Mouse (Mus musculus) stomach, embryonic 14.5 days (tissue): ENCODE measurements around the gene Grap2. TPM values are rescaled to one million over a fixed set of nuclear protein-coding genes. Genes with fewer than 3 reads are reported as not detected.

ENCODE experiments used
- ATAC-seq: fragments of 200-750 bp; cut with Nextera tagmentation; 2 replicates; pipeline ENCODE4 v1.8.0; 2017; ENCODE audit warnings: low read depth, moderate TSS enrichment; ENCODE audit not compliant: insufficient number of reproducible peaks, insufficient read depth, low FRiP score
- H3K27ac ChIP-seq: fragments of 300-500 bp; sonication (generic); 2 replicates; pipeline ENCODE4 v1.5.1; 2014; ENCODE audit warnings: mild to moderate bottlenecking, low read length, moderate library complexity, mixed read lengths
- H3K27me3 ChIP-seq: fragments of 300-500 bp; sonication (generic); 2 replicates; pipeline ENCODE4 v1.6.1; 2014; ENCODE audit warnings: low read length, control low read depth, mixed read lengths; ENCODE audit not compliant: control insufficient read depth, insufficient read depth
- H3K36me3 ChIP-seq: fragments of 300-500 bp; sonication (generic); 2 replicates; pipeline ENCODE4 v1.6.1; 2014; ENCODE audit warnings: mild to moderate bottlenecking, control low read depth, low read length, moderate library complexity, mixed read lengths; ENCODE audit not compliant: control insufficient read depth, insufficient read depth
- H3K4me1 ChIP-seq: fragments of 300-500 bp; sonication (generic); 2 replicates; pipeline ENCODE4 v1.6.1; 2014; ENCODE audit warnings: low read length, control low read depth, mixed read lengths; ENCODE audit not compliant: control insufficient read depth, insufficient read depth
- H3K4me2 ChIP-seq: fragments of 300-500 bp; sonication (generic); replicated peaks from 2 replicates; pipeline ENCODE4 v1.6.1; 2014; ENCODE audit warnings: low read depth, low read length, control low read depth
- H3K4me3 ChIP-seq: fragments of 300-500 bp; sonication (generic); 2 replicates; pipeline ENCODE4 v1.5.1; 2014; ENCODE audit warnings: low read depth, low read length, control low read depth
- H3K9ac ChIP-seq: fragments of 300-500 bp; sonication (generic); replicated peaks from 2 replicates; pipeline ENCODE4 v1.6.1; 2014; ENCODE audit warnings: low read depth, mild to moderate bottlenecking, control low read depth, low read length, moderate library complexity, mixed read lengths
- H3K9me3 ChIP-seq: fragments of 300-500 bp; sonication (generic); 2 replicates; pipeline ENCODE4 v1.6.1; 2016; ENCODE audit warnings: low read depth, low read length, control low read depth; ENCODE audit not compliant: control insufficient read depth
- WGBS: fragments of 180-500 bp; shearing (Covaris S2); extraction: QIAGEN DNeasy Blood & Tissue Kit; methylation state at CpG from one replicate; pipeline ENCODE4 v1.1.7; 2014; 5-methylcytosine and 5-hydroxymethylcytosine counted together
- polyA plus RNA-seq: library from polyadenylated mRNA; unstranded; fragments of >200 nt; fragmentation: Nextera tagmentation; extraction: Ambion mirVana; gene quantifications from 2 replicates; pipeline ENCODE4 v1.2.1, GENCODE M21; 2014

Gene Grap2
- polyA plus RNA-seq, 1 experiment from 2014 or later, result 0.97 TPM

DNA sequence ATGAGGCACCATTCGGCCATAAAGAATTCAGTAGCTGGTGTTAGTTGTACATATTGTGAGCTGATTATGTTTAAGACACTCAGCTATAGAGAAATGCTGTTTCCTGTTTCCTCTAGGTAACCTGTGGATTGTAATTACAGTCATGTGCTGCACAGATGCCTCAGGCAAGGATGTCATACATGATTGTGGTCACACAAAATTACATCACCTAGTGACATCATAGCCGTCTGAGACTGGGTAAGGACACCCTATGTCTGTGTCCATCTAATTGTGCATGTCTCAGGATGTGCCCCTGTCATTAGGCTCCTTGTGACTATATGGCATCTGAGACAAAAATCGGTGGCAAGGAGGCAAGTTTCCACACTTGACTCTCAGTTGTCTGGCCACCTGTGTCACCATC is 9.9 kb upstream of the Grap2 start:
- Histone ChIP-seq H3K9me3 (no peaks in the 10 kb centered on the region), H3K4me1 (0 out of 2 replicates have a peak, but pooled peaks cover 2% of the 10 kb centered on the region), H3K27ac (no peak overlapping the region), H3K4me2 (no peak overlapping the region), H3K27me3 (no peaks in the 10 kb centered on the region), H3K9ac (no peak overlapping the region), H3K36me3 (no peaks in the 10 kb centered on the region), H3K4me3 (no peak overlapping the region)
- 73% methylated on average over 3 of the region's 3 CpGs for WGBS
- no peak for ATAC-seq

DNA sequence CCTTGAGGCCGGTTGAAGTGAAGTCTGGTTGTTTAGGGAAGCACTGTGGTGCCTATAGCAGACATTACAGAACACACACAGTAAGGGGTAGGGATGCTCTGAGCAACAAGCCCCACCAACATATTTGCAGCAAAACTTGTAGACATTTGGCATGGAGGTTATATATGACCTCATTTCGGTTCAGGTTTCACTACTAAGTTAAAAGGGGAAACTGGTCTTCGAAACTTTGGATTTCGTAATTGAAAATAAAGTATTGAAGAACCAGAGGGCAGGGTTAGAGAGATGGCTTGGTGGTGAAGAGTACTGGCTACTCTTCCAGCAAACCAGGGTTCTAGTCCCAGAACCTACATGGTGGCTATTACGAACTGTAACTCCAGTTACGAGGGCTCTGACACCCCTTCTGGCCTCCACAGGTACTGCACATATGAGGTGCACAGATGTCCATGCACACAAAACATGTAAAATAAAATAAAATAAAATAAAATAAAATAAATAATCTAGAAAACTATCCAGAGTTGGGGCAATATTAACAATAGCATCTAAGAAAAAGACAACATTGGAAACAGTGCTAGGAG is 8.7 kb upstream of the Grap2 start:
- Histone ChIP-seq H3K27me3 (no peaks in the 10 kb centered on the region), H3K27ac (no peak overlapping the region), H3K4me2 (no peak overlapping the region), H3K4me3 (no peak overlapping the region), H3K4me1 (0 out of 2 replicates have a peak, but pooled peaks cover 2% of the 10 kb centered on the region), H3K9ac (no peak overlapping the region), H3K36me3 (no peaks in the 10 kb centered on the region), H3K9me3 (no peaks in the 10 kb centered on the region)
- ATAC-seq, result no peak
- 87% methylated on average over 6 of the region's 6 CpGs for WGBS

DNA sequence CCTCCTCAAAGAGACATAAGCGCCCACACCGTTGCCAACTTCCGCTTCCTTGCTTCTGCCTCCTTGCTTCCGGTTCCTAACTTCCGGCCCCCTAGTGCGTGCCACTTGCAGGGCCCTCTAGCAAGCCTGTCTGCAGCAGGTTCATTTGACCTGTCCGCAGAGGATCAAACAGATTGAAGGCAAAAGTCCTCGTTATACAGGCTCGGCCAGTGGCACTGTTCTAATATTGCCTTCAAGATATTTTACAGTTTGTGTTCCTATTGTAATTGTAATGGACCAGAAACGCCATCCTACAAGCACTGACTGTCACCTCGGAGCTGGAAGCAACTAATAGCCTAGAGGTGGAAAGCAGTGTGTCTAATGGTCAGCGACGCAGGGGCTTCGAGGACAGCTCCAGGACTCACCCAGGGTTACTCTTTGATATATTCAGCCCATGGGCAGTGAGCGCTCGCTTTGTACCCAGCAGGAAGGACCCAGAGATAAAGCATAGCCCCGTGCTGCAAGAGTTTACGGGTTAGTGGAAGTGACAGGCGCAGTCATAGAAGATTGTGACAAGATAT is 7.2 kb upstream of the Grap2 start, which contains the start of gene Enthd1:
Gene Enthd1 (minus strand): TSS at position 51 of the 560 bp plus-strand sequence.
- no peak within 1 kb of the TSS for H3K9ac ChIP-seq
- WGBS, result 87% methylated on average over 19 of the region's 19 CpGs

DNA sequence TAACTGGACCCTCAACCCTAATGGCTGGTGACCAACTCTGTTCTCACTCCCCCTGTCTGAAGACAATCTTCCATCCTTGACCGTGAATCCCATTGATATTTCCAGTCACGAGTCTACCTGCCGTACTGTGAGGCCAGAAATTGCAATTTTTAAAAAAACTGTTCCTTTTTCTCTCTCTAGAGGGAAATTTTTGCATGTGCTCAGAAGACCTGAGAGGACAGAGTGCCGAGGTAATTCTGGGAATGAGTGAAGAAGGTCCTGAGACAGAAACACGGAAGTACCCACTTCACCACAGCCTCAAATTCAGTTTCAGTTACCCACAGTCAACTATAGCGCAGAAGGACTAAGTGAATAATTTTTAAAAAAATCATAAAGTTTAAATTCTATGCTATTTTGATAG is 5.7 kb upstream of the Grap2 start:
- Histone ChIP-seq H3K9me3 (no peaks in the 10 kb centered on the region), H3K27ac (no peak overlapping the region), H3K9ac (no peak overlapping the region), H3K4me3 (no peak overlapping the region), H3K4me1 (no peaks in the 10 kb centered on the region), H3K4me2 (no peak overlapping the region), H3K36me3 (no peaks in the 10 kb centered on the region), H3K27me3 (no peaks in the 10 kb centered on the region)
- WGBS, result 94% methylated on average over 6 of the region's 6 CpGs
- no peak for ATAC-seq

More for the DNA sequence above, 7.2 kb upstream of the Grap2 start, which contains the start of gene Enthd1:
- no peak within 1 kb of the TSS for H3K4me2 ChIP-seq
- H3K9me3 ChIP-seq, result no peaks in the 10 kb centered on the region
- no peak within 1 kb of the TSS for H3K27ac ChIP-seq
- H3K36me3 ChIP-seq, result no peaks in the 10 kb centered on the region
- no peak for ATAC-seq
- H3K27me3 ChIP-seq, result no peaks in the 10 kb centered on the region
- no peak within 1 kb of the TSS for H3K4me3 ChIP-seq
- 0 out of 2 replicates have a peak, but pooled peaks cover 2% of the 10 kb centered on the region for H3K4me1 ChIP-seq

DNA sequence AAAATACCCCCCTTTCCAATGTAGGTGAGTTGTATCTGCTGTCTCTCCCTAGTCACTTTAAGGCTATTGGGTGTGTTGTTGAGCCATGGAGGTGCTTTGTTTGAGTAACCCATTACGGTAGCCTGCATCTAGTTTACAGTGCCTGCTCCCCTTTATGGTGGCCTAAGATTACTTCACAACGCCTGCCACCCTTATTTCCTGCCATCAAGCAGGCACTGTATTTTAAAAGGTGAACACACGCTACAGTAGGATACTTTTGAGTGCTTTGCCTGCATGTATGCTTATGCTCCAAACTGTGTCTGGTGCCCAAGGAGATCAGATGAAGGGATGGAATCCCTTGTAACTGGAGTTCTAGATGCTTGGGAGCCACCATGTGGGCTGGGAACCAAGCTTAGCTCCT is 5.3 kb upstream of the Grap2 start:
- H3K4me1 ChIP-seq, result no peaks in the 10 kb centered on the region
- H3K36me3 ChIP-seq, result no peaks in the 10 kb centered on the region
- H3K27me3 ChIP-seq, result no peaks in the 10 kb centered on the region
- WGBS, result 81% methylated on average over 3 of the region's 3 CpGs
- no peak overlapping the region for H3K4me3 ChIP-seq
- H3K4me2 ChIP-seq, result no peak overlapping the region
- no peak overlapping the region for H3K27ac ChIP-seq
- no peaks in the 10 kb centered on the region for H3K9me3 ChIP-seq
- no peak for ATAC-seq
- no peak overlapping the region for H3K9ac ChIP-seq

DNA sequence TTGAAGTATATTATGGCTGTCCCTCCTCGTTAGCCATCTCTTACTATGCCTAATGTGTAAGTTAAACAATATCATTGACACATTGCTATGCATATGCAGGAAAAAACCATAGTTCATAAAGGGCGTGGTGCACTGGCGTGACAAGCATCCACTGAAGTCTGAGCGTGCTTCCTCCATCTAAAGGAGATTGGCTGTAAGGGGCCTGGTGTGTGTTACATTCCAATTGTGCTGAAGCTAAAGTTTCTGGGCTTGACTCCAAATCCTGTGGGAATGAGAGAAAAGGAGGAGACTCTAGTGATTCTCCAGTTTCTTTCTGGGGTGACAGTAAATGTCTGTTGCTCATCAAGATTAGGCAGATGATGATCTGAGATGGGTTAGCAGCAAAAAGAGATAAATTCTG is 4.7 kb upstream of the Grap2 start:
- no peaks in the 10 kb centered on the region for H3K36me3 ChIP-seq
- no peak for ATAC-seq
- 41% methylated on average over 4 of the region's 4 CpGs for WGBS
- no peak overlapping the region for H3K4me3 ChIP-seq
- H3K27ac ChIP-seq, result no peak overlapping the region
- H3K9ac ChIP-seq, result no peak overlapping the region
- H3K27me3 ChIP-seq, result no peaks in the 10 kb centered on the region
- H3K9me3 ChIP-seq, result no peaks in the 10 kb centered on the region
- H3K4me2 ChIP-seq, result no peak overlapping the region
- no peaks in the 10 kb centered on the region for H3K4me1 ChIP-seq

DNA sequence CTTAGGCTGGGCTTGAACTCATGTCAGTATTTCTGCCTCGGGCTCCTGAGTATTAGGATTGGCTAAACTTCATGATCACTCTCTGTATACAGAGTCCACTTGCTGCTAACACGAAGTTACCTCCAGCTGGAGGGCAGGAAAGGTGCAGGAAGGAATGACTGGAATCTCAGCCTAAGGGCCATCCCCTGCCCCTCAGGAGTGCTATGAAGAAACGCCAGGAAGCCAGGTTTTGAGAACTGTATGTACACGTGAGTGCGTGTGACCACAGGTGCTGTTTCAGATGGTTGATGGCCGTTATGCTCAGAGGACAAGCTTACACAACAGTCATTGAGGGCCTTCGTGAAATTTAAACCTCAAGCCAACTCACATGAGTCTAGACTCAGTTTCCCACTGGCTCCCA is 3.2 kb upstream of the Grap2 start:
- no peaks in the 10 kb centered on the region for H3K27me3 ChIP-seq
- no peak overlapping the region for H3K4me2 ChIP-seq
- H3K4me1 ChIP-seq, result no peaks in the 10 kb centered on the region
- no peaks in the 10 kb centered on the region for H3K36me3 ChIP-seq
- ATAC-seq, result no peak
- no peak overlapping the region for H3K9ac ChIP-seq
- 67% methylated on average over 7 of the region's 7 CpGs for WGBS
- H3K4me3 ChIP-seq, result no peak overlapping the region
- H3K27ac ChIP-seq, result no peak overlapping the region
- no peaks in the 10 kb centered on the region for H3K9me3 ChIP-seq

DNA sequence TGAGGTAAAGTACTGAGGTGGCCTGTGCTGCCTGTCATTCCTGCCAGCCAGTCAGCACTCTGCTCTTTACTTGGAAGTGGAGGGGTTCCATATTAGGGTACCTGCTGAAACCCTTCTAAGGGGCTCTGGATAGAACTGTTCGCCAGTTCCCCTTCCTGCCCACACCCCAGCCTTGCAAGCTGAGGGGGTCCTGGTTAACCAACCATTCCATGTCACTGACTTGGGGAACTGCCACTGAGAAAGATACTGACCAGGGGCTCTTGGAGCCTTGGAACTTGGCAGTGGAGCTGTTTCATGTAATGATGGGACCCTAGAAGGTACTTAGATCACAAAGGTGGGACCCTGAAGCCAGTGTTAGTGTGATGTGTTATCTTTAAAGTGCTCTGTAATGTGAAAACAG is 2.2 kb upstream of the Grap2 start:
- Histone ChIP-seq H3K4me3 (no peak overlapping the region), H3K9ac (no peak overlapping the region), H3K4me2 (no peak overlapping the region), H3K27me3 (no peaks in the 10 kb centered on the region), H3K27ac (no peak overlapping the region), H3K4me1 (no peaks in the 10 kb centered on the region), H3K36me3 (no peaks in the 10 kb centered on the region), H3K9me3 (no peaks in the 10 kb centered on the region)
- no peak for ATAC-seq
- WGBS, result 84% methylated on average over 1 of the region's 1 CpGs

DNA sequence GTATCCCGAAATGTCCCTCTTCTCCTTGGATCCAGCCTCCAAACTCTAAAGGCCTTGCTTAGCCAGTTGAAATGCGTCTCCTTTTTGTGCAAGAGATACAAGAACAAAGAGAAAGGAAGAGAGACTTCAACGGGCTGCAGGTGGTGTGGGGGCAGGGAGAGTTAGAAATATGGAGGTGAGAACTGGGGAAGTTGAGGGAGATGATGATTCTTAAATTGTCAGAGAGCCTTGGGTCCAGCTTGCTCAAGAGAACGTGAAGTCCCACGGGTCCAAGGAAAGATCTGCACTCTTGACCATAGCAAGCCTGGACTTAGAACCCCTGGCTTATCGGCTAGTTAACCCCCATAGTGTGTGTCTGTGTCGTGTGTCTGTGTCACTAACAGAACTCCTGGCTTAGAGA is 783 bp upstream of the Grap2 start:
- H3K9me3 ChIP-seq, result no peaks in the 10 kb centered on the region
- H3K27ac ChIP-seq, result no peak overlapping the region
- ATAC-seq, result no peak
- WGBS, result 62% methylated on average over 7 of the region's 7 CpGs
- no peaks in the 10 kb centered on the region for H3K4me1 ChIP-seq
- H3K9ac ChIP-seq, result no peak overlapping the region
- H3K27me3 ChIP-seq, result no peaks in the 10 kb centered on the region
- H3K4me2 ChIP-seq, result no peak overlapping the region
- no peak overlapping the region for H3K4me3 ChIP-seq
- H3K36me3 ChIP-seq, result no peaks in the 10 kb centered on the region
